31 mouse cellular contexts compared by ENCODE assay signal in genomic region chr17:46236067-46236466, GRCm38 (mm10). TPM values are rescaled to one million over a fixed set of nuclear protein-coding genes. Genes with fewer than 3 reads are reported as not detected.
"Had no signal": no experiment of that assay in that cellular context is flagged by ENCODE, and none has a peak within 500 bp of the region (broad histone marks: within the 10 kb centered on the region; RNA-seq: fewer than 3 reads in every experiment).

No protein-coding gene starts in this region.

- H3K4me3 ChIP-seq: left cerebral cortex, adult 2 months; limb, embryonic 10.5 days; limb, embryonic 12.5 days; limb, embryonic 13.5 days; limb, embryonic 15.5 days; liver, embryonic 13.5 days; liver, embryonic 15.5 days; lung, embryonic 15.5 days; megakaryocyte, embryonic 14.5 days; midbrain, embryonic 12.5 days; midbrain, embryonic 15.5 days; myocyte; neural tube, embryonic 13.5 days had no signal

- DNase-seq: left cerebral cortex, postnatal 4 days; liver; liver, embryonic 13.5 days; lung, adult 18-20 months; lung, adult 2 months; lung, embryonic 14.5 days; lung, postnatal 10 days; lung, postnatal 14 days; lung, postnatal 36 days; lung, postnatal 4 days; midbrain, embryonic 14.5 days had no signal

- H3K4me1 ChIP-seq: limb, embryonic 10.5 days; limb, embryonic 12.5 days; limb, embryonic 13.5 days; limb, embryonic 15.5 days; lung, embryonic 15.5 days; midbrain, embryonic 12.5 days; midbrain, embryonic 15.5 days; neural tube, embryonic 13.5 days had no signal

- H3K27me3 ChIP-seq: limb, embryonic 12.5 days; limb, embryonic 13.5 days; limb, embryonic 15.5 days; liver, embryonic 13.5 days; liver, embryonic 15.5 days; lung, embryonic 15.5 days; megakaryocyte, embryonic 14.5 days; midbrain, embryonic 12.5 days; midbrain, embryonic 15.5 days; neural tube, embryonic 13.5 days had no signal

- ATAC-seq: lung, postnatal 0 days; midbrain, embryonic 15.5 days; midbrain, embryonic 16.5 days had no signal

- H3K27ac ChIP-seq: left cerebral cortex, adult 2 months; limb, embryonic 10.5 days; limb, embryonic 12.5 days; limb, embryonic 13.5 days; limb, embryonic 15.5 days; liver, embryonic 14.5 days; liver, embryonic 15.5 days; lung, embryonic 15.5 days; macrophage; midbrain, embryonic 12.5 days; midbrain, embryonic 15.5 days; neural tube, embryonic 13.5 days had no signal

- H3K4me2 ChIP-seq: limb, embryonic 12.5 days; limb, embryonic 13.5 days; limb, embryonic 15.5 days; liver, embryonic 11.5 days; liver, embryonic 13.5 days; liver, embryonic 15.5 days; lung, embryonic 14.5 days; lung, embryonic 15.5 days; midbrain, embryonic 11.5 days; midbrain, embryonic 12.5 days; midbrain, embryonic 15.5 days; neural tube, embryonic 13.5 days had no signal

- H3K9ac ChIP-seq: limb, embryonic 12.5 days; limb, embryonic 13.5 days; limb, embryonic 15.5 days; liver, embryonic 13.5 days; liver, embryonic 14.5 days; liver, embryonic 15.5 days; lung, embryonic 14.5 days; lung, embryonic 15.5 days; midbrain, embryonic 12.5 days; midbrain, embryonic 15.5 days; neural tube, embryonic 13.5 days had no signal

- H3K9me3 ChIP-seq: limb, embryonic 10.5 days; limb, embryonic 12.5 days; limb, embryonic 13.5 days; limb, embryonic 15.5 days; liver, embryonic 13.5 days; liver, embryonic 15.5 days; lung, embryonic 15.5 days; megakaryocyte, embryonic 14.5 days; midbrain, embryonic 12.5 days; midbrain, embryonic 15.5 days; neural tube, embryonic 13.5 days had no signal

RNA-seq across cellular contexts. Expression of gene Lrrc73, which starts 17.3 kb away (rescaled TPM):
- total RNA-seq: liver, adult 2 months; monocyte, adult 5-6 weeks had no signal
- polyA plus RNA-seq: liver, embryonic 15.5 days; macrophage had no signal
